Mouse (Mus musculus): Measurements from ENCODE around the gene Gm45783. TPM values are rescaled to one million over a fixed set of nuclear protein-coding genes. Genes with fewer than 3 reads are reported as not detected.

Gm45783 gene
- polyA plus RNA-seq (2014; fragmentation: Illumina TruSeq; extraction: RNeasy Lipid Tissue Mini Kit (QIAGEN cat#74804); ENCODE audit: low replicate concordance): not detected

DNA sequence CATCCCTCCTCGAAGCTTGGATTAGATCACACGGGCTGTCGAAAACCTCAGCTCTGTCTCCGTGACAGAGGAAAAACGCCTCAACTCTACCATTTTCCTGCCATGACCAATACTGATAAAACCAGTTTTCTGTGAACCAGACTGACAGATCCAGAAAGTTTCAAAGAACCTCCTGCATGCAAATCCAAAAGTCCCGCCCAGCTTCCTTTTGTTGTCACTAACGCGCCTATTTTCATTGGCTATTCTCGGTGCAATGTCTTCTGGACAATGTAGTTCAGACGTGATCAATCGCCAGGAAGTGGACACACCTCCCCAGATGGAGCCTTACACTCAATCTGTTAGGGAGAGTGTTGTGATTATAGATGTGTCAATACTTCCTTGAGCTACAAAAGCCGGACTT lies at the start of gene Gm45783:
Gene Gm45783, minus strand, starts transcription at position 143 of the 400 bp plus-strand sequence.

DNA sequence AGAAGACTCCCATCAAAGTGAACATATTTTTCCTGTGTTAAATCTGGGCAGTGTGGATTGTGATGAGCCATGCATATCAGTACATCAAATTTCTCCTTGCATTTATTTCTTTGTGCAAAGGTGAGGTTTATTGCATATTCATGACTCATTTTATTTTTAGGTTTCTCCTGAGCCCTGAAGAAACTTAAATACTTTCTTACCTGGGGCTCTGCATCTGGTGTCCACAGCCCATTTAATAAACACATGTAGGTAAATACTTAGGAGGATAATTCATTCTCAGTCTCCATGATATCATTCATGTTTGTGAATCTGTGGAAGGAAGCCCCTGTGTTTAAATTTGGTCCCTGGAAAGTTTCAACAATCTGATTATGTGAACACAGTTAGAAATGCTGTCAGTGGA lies 25.2 kb upstream of the Gm45783 start, which contains the start of gene Vmn2r31:
Gene Vmn2r31, minus strand, starts transcription at position 101 of the 400 bp plus-strand sequence.

DNA sequence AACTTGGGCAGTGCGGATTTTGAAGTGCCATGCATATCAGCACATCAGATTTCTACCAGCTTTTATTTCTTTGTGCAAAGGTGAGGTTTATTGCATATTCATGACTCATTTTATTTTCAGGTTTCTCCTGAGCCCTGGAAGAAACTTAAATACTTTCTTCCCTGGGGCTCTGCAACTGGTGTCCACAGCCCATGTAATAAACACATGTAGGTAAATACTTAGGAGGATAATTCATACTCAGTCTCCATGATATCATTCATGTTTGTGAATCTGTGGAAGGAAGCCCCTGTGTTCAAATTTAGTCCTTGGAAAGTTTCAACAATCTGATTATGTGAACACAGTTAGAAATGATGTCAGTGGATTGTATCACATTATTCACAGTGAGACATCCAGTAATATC lies 36.9 kb downstream of the Gm45783 start, which contains the start of gene Vmn2r30:
Gene Vmn2r30, minus strand, starts transcription at position 101 of the 400 bp plus-strand sequence.

Other genes with a start within 250 kb of the Gm45783 start
- 3.1 TPM for gene Zfp773, start 237.8 kb downstream of the Gm45783 start, polyA plus RNA-seq (2014; fragmentation: Illumina TruSeq; extraction: RNeasy Lipid Tissue Mini Kit (QIAGEN cat#74804); ENCODE audit: low replicate concordance)
- 4.8 TPM for gene Zfp418, start 203.2 kb downstream of the Gm45783 start, polyA plus RNA-seq (2014; fragmentation: Illumina TruSeq; extraction: RNeasy Lipid Tissue Mini Kit (QIAGEN cat#74804); ENCODE audit: low replicate concordance)
- gene Zfp772, start 164.6 kb downstream of the Gm45783 start, polyA plus RNA-seq (2014; fragmentation: Illumina TruSeq; extraction: RNeasy Lipid Tissue Mini Kit (QIAGEN cat#74804); ENCODE audit: low replicate concordance): 5.2 TPM
- gene Vmn2r29, start 127.2 kb downstream of the Gm45783 start, polyA plus RNA-seq (2014; fragmentation: Illumina TruSeq; extraction: RNeasy Lipid Tissue Mini Kit (QIAGEN cat#74804); ENCODE audit: low replicate concordance): 4.1 TPM
- gene Gm45844, start 96.3 kb downstream of the Gm45783 start, polyA plus RNA-seq (2014; fragmentation: Illumina TruSeq; extraction: RNeasy Lipid Tissue Mini Kit (QIAGEN cat#74804); ENCODE audit: low replicate concordance): 5.7 TPM
- 80.4 TPM for gene Clcn4, start 73.7 kb downstream of the Gm45783 start, polyA plus RNA-seq (2014; fragmentation: Illumina TruSeq; extraction: RNeasy Lipid Tissue Mini Kit (QIAGEN cat#74804); ENCODE audit: low replicate concordance)
- not detected for gene Vmn2r30, start 37.0 kb downstream of the Gm45783 start, polyA plus RNA-seq (2014; fragmentation: Illumina TruSeq; extraction: RNeasy Lipid Tissue Mini Kit (QIAGEN cat#74804); ENCODE audit: low replicate concordance)
- not detected for gene Vmn2r31, start 25.1 kb upstream of the Gm45783 start, polyA plus RNA-seq (2014; fragmentation: Illumina TruSeq; extraction: RNeasy Lipid Tissue Mini Kit (QIAGEN cat#74804); ENCODE audit: low replicate concordance)
- not detected for gene Vmn2r32, start 105.4 kb upstream of the Gm45783 start, polyA plus RNA-seq (2014; fragmentation: Illumina TruSeq; extraction: RNeasy Lipid Tissue Mini Kit (QIAGEN cat#74804); ENCODE audit: low replicate concordance)
- gene Vmn2r33, start 192.2 kb upstream of the Gm45783 start, polyA plus RNA-seq (2014; fragmentation: Illumina TruSeq; extraction: RNeasy Lipid Tissue Mini Kit (QIAGEN cat#74804); ENCODE audit: low replicate concordance): not detected